In genomic region chr4:139268242-139268641, GRCm38 (mm10) we compare ENCODE assay signal across 20 mouse cellular contexts. TPM values are rescaled to one million over a fixed set of nuclear protein-coding genes. Genes with fewer than 3 reads are reported as not detected.
DNase-seq lines count a peak whose midpoint lies in the region; ATAC-seq and TF ChIP-seq lines count a peak whose summit lies in the region.
"Had no signal": no experiment of that assay in that cellular context is flagged by ENCODE, and none has a peak within 500 bp of the region (broad histone marks: within the 10 kb centered on the region; RNA-seq: fewer than 3 reads in every experiment).

No protein-coding gene starts in this region.

- intact Hi-C loops in gastrocnemius, adult 2 months (cut with DNase I): no loop called here

- no peak for TF ChIP-seq CTCF in gastrocnemius, adult 2 months (IDR thresholded peaks at IDR 0.05)

- 71% methylated on average over 1 of the region's 1 CpGs for WGBS in embryonic facial prominence, embryonic 11.5 days
- 76% methylated on average over 1 of the region's 1 CpGs for WGBS in limb, embryonic 12.5 days

- H3K9ac ChIP-seq in embryonic facial prominence, embryonic 11.5 days (replicated peaks; ENCODE audit: low read length): no peak overlapping the region
- H3K9ac ChIP-seq in limb, embryonic 12.5 days (replicated peaks): no peak overlapping the region
- H3K9ac ChIP-seq: forebrain, embryonic 13.5 days; hindbrain, embryonic 12.5 days; intestine, embryonic 15.5 days; lung, embryonic 14.5 days; midbrain, embryonic 13.5 days had no signal

- H3K27me3 ChIP-seq in embryonic facial prominence, embryonic 11.5 days (ENCODE audit: control insufficient read depth, insufficient read depth, low read length): no peaks in the 10 kb centered on the region
- no peaks in the 10 kb centered on the region for H3K27me3 ChIP-seq in limb, embryonic 12.5 days
- H3K27me3 ChIP-seq: forebrain, embryonic 13.5 days; hindbrain, embryonic 12.5 days; intestine, embryonic 15.5 days; midbrain, embryonic 13.5 days had no signal

- peaks cover 5% of the 10 kb centered on the region; the same call in 1 of the 2 replicates for H3K36me3 ChIP-seq in embryonic facial prominence, embryonic 11.5 days (replicated peaks; ENCODE audit: control insufficient read depth, insufficient read depth, low read depth, low read length)
- H3K36me3 ChIP-seq in limb, embryonic 12.5 days: peaks cover 49% of the 10 kb centered on the region

- H3K4me1 ChIP-seq in embryonic facial prominence, embryonic 11.5 days (ENCODE audit: control insufficient read depth, insufficient read depth, low read length): peaks cover 2% of the 10 kb centered on the region
- H3K4me1 ChIP-seq in limb, embryonic 12.5 days (replicated peaks): peaks cover 77% of the 10 kb centered on the region
- H3K4me1 ChIP-seq: forebrain, embryonic 13.5 days; intestine, embryonic 15.5 days; midbrain, embryonic 13.5 days had no signal

- no peak overlapping the region for H3K4me3 ChIP-seq in gastrocnemius, adult 2 months
- H3K4me3 ChIP-seq in embryonic facial prominence, embryonic 11.5 days (ENCODE audit: low read depth, low read length): no peak overlapping the region
- H3K4me3 ChIP-seq in limb, embryonic 12.5 days (replicated peaks): no peak overlapping the region
- H3K4me3 ChIP-seq: forebrain, embryonic 13.5 days; hindbrain, embryonic 12.5 days; intestine, embryonic 15.5 days; left cerebral cortex, adult 2 months; midbrain, embryonic 13.5 days had no signal

- H3K4me2 ChIP-seq in embryonic facial prominence, embryonic 11.5 days (ENCODE audit: low read depth, low read length): no peak overlapping the region
- no peak overlapping the region for H3K4me2 ChIP-seq in limb, embryonic 12.5 days
- H3K4me2 ChIP-seq: forebrain, embryonic 13.5 days; hindbrain, embryonic 12.5 days; intestine, embryonic 15.5 days; lung, embryonic 14.5 days; midbrain, embryonic 13.5 days had no signal

- no peaks in the 10 kb centered on the region for H3K9me3 ChIP-seq in embryonic facial prominence, embryonic 11.5 days (replicated peaks; ENCODE audit: control insufficient read depth, low read length)
- no peaks in the 10 kb centered on the region for H3K9me3 ChIP-seq in limb, embryonic 12.5 days
- H3K9me3 ChIP-seq: forebrain, embryonic 13.5 days; hindbrain, embryonic 12.5 days; intestine, embryonic 15.5 days; midbrain, embryonic 13.5 days had no signal

- no peak for ATAC-seq in embryonic facial prominence, embryonic 11.5 days (replicated peaks; ENCODE audit: insufficient number of reproducible peaks, low FRiP score, low TSS enrichment, low read depth)
- ATAC-seq in limb, embryonic 12.5 days (ENCODE audit: insufficient number of reproducible peaks, insufficient read depth, low FRiP score, low TSS enrichment, low read depth): no peak
- ATAC-seq: forebrain, embryonic 13.5 days; intestine, embryonic 15.5 days; midbrain, embryonic 13.5 days had no signal

- DNase-seq in adrenal gland, adult 2 months: peak; percentile 54
- DNase-seq in adrenal gland, adult 18-20 months (ENCODE audit: low spot score in 2 of 2): no peak
- peak; percentile 74 for DNase-seq in gastrocnemius, adult 2 months
- no peak for DNase-seq in gastrocnemius, postnatal 4 days (ENCODE audit: low spot score in 2 of 2)
- DNase-seq in embryonic facial prominence, embryonic 11.5 days (ENCODE audit: low spot score): no peak
- no peak for DNase-seq in lung, postnatal 4 days
- DNase-seq in kidney, adult 11 months: no peak
- DNase-seq: adrenal gland, postnatal 10 days; cerebellum, adult 9-10 months; heart, adult 18-20 months; lung, embryonic 14.5 days; retina, postnatal 1 day; right cerebral cortex, postnatal 4 days; thymus, postnatal 36 days had no signal

- H3K27ac ChIP-seq in gastrocnemius, adult 2 months: peak overlapping the region; percentile 81
- peak overlapping the region; percentile 71 for H3K27ac ChIP-seq in embryonic facial prominence, embryonic 11.5 days (replicated peaks; ENCODE audit: low read depth, low read length)
- H3K27ac ChIP-seq in limb, embryonic 12.5 days: peak overlapping the region; percentile 89
- H3K27ac ChIP-seq: forebrain, embryonic 13.5 days; hindbrain, embryonic 12.5 days; intestine, embryonic 15.5 days; left cerebral cortex, adult 2 months; midbrain, embryonic 13.5 days had no signal

RNA-seq across cellular contexts. Expression of gene Pqlc2, which starts 42.3 kb away (rescaled TPM):
- 1 to 10 TPM; 9.2 to 9.5 TPM for total RNA-seq in adrenal gland, adult 2 months (2021)
- polyA plus RNA-seq in adrenal gland, adult 2 months (2012; rRNA removed): 28.2 and 30.1 TPM in 2 replicates
- 1 to 10 TPM; 8.8 to 9.2 TPM for total RNA-seq in adrenal gland, adult 18-20 months (2021)
- total RNA-seq in gastrocnemius, adult 2 months (2021): 1 to 10 TPM; 4.9 to 7.2 TPM
- 1 to 10 TPM; 4.2 to 4.7 TPM for total RNA-seq in gastrocnemius, postnatal 4 days (2021)
- polyA plus RNA-seq in embryonic facial prominence, embryonic 11.5 days (2014; fragmentation: Nextera tagmentation; extraction: Ambion mirVana): 13.5 and 14.2 TPM in 2 replicates
- 15.3 and 16.1 TPM in 2 replicates for polyA plus RNA-seq in limb, embryonic 12.5 days (2016; fragmentation: Nextera tagmentation; extraction: Ambion mirVana)

RNA-seq across cellular contexts. Expression of gene Akr7a5, which starts 42.3 kb away (rescaled TPM):
- total RNA-seq in adrenal gland, adult 2 months (2021): 10 to 100 TPM; 59.7 to 61.3 TPM
- polyA plus RNA-seq in adrenal gland, adult 2 months (2012; rRNA removed): 131 and 157 TPM in 2 replicates
- 10 to 100 TPM; 59.3 to 71.3 TPM for total RNA-seq in adrenal gland, adult 18-20 months (2021)
- total RNA-seq in gastrocnemius, adult 2 months (2021): 10 to 100 TPM; 31.2 to 34.7 TPM
- 10 to 100 TPM; 32.5 to 33.3 TPM for total RNA-seq in gastrocnemius, postnatal 4 days (2021)
- 137 and 146 TPM in 2 replicates for polyA plus RNA-seq in embryonic facial prominence, embryonic 11.5 days (2014; fragmentation: Nextera tagmentation; extraction: Ambion mirVana)
- 146 and 150 TPM in 2 replicates for polyA plus RNA-seq in limb, embryonic 12.5 days (2016; fragmentation: Nextera tagmentation; extraction: Ambion mirVana)

Comparison
In these comparisons a context has a peak if more than half of its experiments do, and no peak if none do; other contexts are left out.
1. DNase-seq: peak in adrenal gland, adult 2 months (single experiment) and gastrocnemius, adult 2 months (single experiment); none in adrenal gland, adult 18-20 months (0 of 2), gastrocnemius, postnatal 4 days (0 of 2), embryonic facial prominence, embryonic 11.5 days (single experiment), lung, postnatal 4 days (0 of 2) and kidney, adult 11 months (single experiment).
2. Peak in every context shown above with its lines, with median percentiles within 50 percentile points of each other: H3K27ac ChIP-seq.